Mouse (Mus musculus) layer of hippocampus, adult 18-20 months (tissue): ENCODE results near the gene Insc. TPM values are rescaled to one million over a fixed set of nuclear protein-coding genes. Genes with fewer than 3 reads are reported as not detected.

Experiments
- total RNA-seq, 2 experiments: library from RNA; stranded (reverse); gene quantifications; 2 replicates each; pipeline ENCODE4 v1.2.3; 2021

Gene Insc
- total RNA-seq, 2 experiments from 2014 or later: 3.9 to 5.6 TPM

Other genes starting within 250 kb of the Insc start
- gene Cyp2r1, start 180.7 kb upstream of the Insc start, total RNA-seq: 1 to 10 TPM; 1.3 to 2.1 TPM
- gene Calca, start 107.3 kb upstream of the Insc start, total RNA-seq: 1 to 10 TPM; 1.4 to 1.9 TPM
- gene Calcb, start 25.1 kb upstream of the Insc start, total RNA-seq: under 1 TPM in 1 of 2 experiments, not detected in 1; 0.57 TPM